Mouse (Mus musculus): ENCODE results near the gene Leng8. TPM values are rescaled to one million over a fixed set of nuclear protein-coding genes. Genes with fewer than 3 reads are reported as not detected.

Gene Leng8
- total and polyA plus RNA-seq, 3 experiments: 31.2 to 263 (median 36.4) TPM

- no peaks in the 10 kb centered on the region for H3K27me3 ChIP-seq (ENCODE audit: control insufficient read depth, insufficient read depth, low read length)
- H3K36me3 ChIP-seq (ENCODE audit: control insufficient read depth, insufficient read depth, low read length): no peaks in the 10 kb centered on the region
- no peaks in the 10 kb centered on the region; the same call in 1 of the 2 replicates for H3K79me2 ChIP-seq (replicated peaks; ENCODE audit: control insufficient read depth, insufficient read depth, low read length)
- H3K4me3 ChIP-seq: no peak overlapping the region
- intact Hi-C loops (cut with DNase I): loop anchor here (1.0 to 10.0 kb wide), 7 partner anchors 164 to 664 kb away; partner anchors contain the start of genes Mboat7, Ppp1r12c, Rpl28 and Tsen34
- H3K9ac ChIP-seq (ENCODE audit: low read depth, low read length): no peak overlapping the region
- H3K27ac ChIP-seq: no peak overlapping the region
- TF ChIP-seq CTCF (IDR thresholded peaks at IDR 0.05) (peak; percentile 85), EP300 (IDR thresholded peaks at IDR 0.05; ENCODE audit: insufficient read depth, low read depth, low read length) (peak; percentile 82; the same call in 1 of the 2 replicates), POLR2A (IDR thresholded peaks at IDR 0.05; ENCODE audit: insufficient read depth, low read depth, low read length) (no peak)
- 27% methylated on average over 13 of the region's 13 CpGs for WGBS
- peak; percentile 77 to 83 for DNase-seq
- peaks cover 3% of the 10 kb centered on the region; the same call in 1 of the 2 replicates for H3K4me1 ChIP-seq (ENCODE audit: control insufficient read depth, insufficient read depth, low read length)
Observed at GRCm38 (mm10) chr7:4130686-4131452, 6.0 kb upstream of the Leng8 start.

- intact Hi-C loops (cut with DNase I): loop anchor here (1.0 to 10.0 kb wide), 7 partner anchors 163 to 663 kb away; partner anchors contain the start of genes Mboat7, Ppp1r12c, Rpl28 and Tsen34
- Histone ChIP-seq H3K27ac (no peak overlapping the region), H3K27me3 (ENCODE audit: control insufficient read depth, insufficient read depth, low read length) (no peaks in the 10 kb centered on the region), H3K9ac (ENCODE audit: low read depth, low read length) (no peak overlapping the region), H3K36me3 (ENCODE audit: control insufficient read depth, insufficient read depth, low read length) (no peaks in the 10 kb centered on the region), H3K4me3 (no peak overlapping the region), H3K79me2 (replicated peaks; ENCODE audit: control insufficient read depth, insufficient read depth, low read length) (no peaks in the 10 kb centered on the region; the same call in 1 of the 2 replicates), H3K4me1 (ENCODE audit: control insufficient read depth, insufficient read depth, low read length) (peaks cover 3% of the 10 kb centered on the region; the same call in 1 of the 2 replicates)
- no peak for DNase-seq
- 86% methylated on average over 8 of the region's 8 CpGs for WGBS
- TF ChIP-seq POLR2A (IDR thresholded peaks at IDR 0.05; ENCODE audit: insufficient read depth, low read depth, low read length) (no peak), CTCF (IDR thresholded peaks at IDR 0.05) (no peak), EP300 (IDR thresholded peaks at IDR 0.05; ENCODE audit: insufficient read depth, low read depth, low read length) (no peak)
Observed at GRCm38 (mm10) chr7:4131964-4132363, 4.9 kb upstream of the Leng8 start.

GRCm38 (mm10) chr7:4132581-4132980 lies 4.3 kb upstream of the Leng8 start:
- WGBS: 89% methylated on average over 3 of the region's 3 CpGs
- Histone ChIP-seq H3K4me1 (ENCODE audit: control insufficient read depth, insufficient read depth, low read length) (peaks cover 3% of the 10 kb centered on the region; the same call in 1 of the 2 replicates), H3K36me3 (ENCODE audit: control insufficient read depth, insufficient read depth, low read length) (no peaks in the 10 kb centered on the region), H3K4me3 (no peak overlapping the region), H3K9ac (ENCODE audit: low read depth, low read length) (no peak overlapping the region), H3K27me3 (ENCODE audit: control insufficient read depth, insufficient read depth, low read length) (no peaks in the 10 kb centered on the region), H3K79me2 (replicated peaks; ENCODE audit: control insufficient read depth, insufficient read depth, low read length) (peaks cover 2% of the 10 kb centered on the region), H3K27ac (no peak overlapping the region)
- DNase-seq: no peak
- TF ChIP-seq EP300 (IDR thresholded peaks at IDR 0.05; ENCODE audit: insufficient read depth, low read depth, low read length) (no peak), POLR2A (IDR thresholded peaks at IDR 0.05; ENCODE audit: insufficient read depth, low read depth, low read length) (no peak), CTCF (IDR thresholded peaks at IDR 0.05) (no peak)
- intact Hi-C loops (cut with DNase I): loop anchor here (10.0 kb wide), 5 partner anchors 162 to 662 kb away; partner anchors contain the start of genes Mboat7, Ppp1r12c, Rpl28 and Tsen34

- H3K4me3 ChIP-seq: no peak overlapping the region
- no peak overlapping the region for H3K27ac ChIP-seq
- no peak for DNase-seq
- H3K27me3 ChIP-seq (ENCODE audit: control insufficient read depth, insufficient read depth, low read length): no peaks in the 10 kb centered on the region
- TF ChIP-seq EP300 (IDR thresholded peaks at IDR 0.05; ENCODE audit: insufficient read depth, low read depth, low read length): no peak
- no peak for TF ChIP-seq CTCF (IDR thresholded peaks at IDR 0.05)
- no peak for TF ChIP-seq POLR2A (IDR thresholded peaks at IDR 0.05; ENCODE audit: insufficient read depth, low read depth, low read length)
- no peaks in the 10 kb centered on the region; the same call in 1 of the 2 replicates for H3K36me3 ChIP-seq (ENCODE audit: control insufficient read depth, insufficient read depth, low read length)
- peaks cover 4% of the 10 kb centered on the region for H3K4me1 ChIP-seq (ENCODE audit: control insufficient read depth, insufficient read depth, low read length)
- H3K79me2 ChIP-seq (replicated peaks; ENCODE audit: control insufficient read depth, insufficient read depth, low read length): peaks cover 2% of the 10 kb centered on the region
- 80% methylated on average over 7 of the region's 7 CpGs for WGBS
- no peak overlapping the region for H3K9ac ChIP-seq (ENCODE audit: low read depth, low read length)
- intact Hi-C loops (cut with DNase I): loop anchor here (10.0 kb wide), 5 partner anchors 162 to 662 kb away; partner anchors contain the start of genes Mboat7, Ppp1r12c, Rpl28 and Tsen34
Observed at GRCm38 (mm10) chr7:4132998-4133397, 3.8 kb upstream of the Leng8 start.

GRCm38 (mm10) chr7:4134911-4135310 lies 1.9 kb upstream of the Leng8 start:
- Histone ChIP-seq H3K9ac (ENCODE audit: low read depth, low read length) (no peak overlapping the region), H3K4me1 (ENCODE audit: control insufficient read depth, insufficient read depth, low read length) (peaks cover 4% of the 10 kb centered on the region; the same call in 1 of the 2 replicates), H3K79me2 (replicated peaks; ENCODE audit: control insufficient read depth, insufficient read depth, low read length) (peaks cover 6% of the 10 kb centered on the region), H3K27ac (no peak overlapping the region), H3K36me3 (ENCODE audit: control insufficient read depth, insufficient read depth, low read length) (peaks cover 7% of the 10 kb centered on the region; the same call in 1 of the 2 replicates), H3K27me3 (ENCODE audit: control insufficient read depth, insufficient read depth, low read length) (no peaks in the 10 kb centered on the region), H3K4me3 (no peak overlapping the region)
- intact Hi-C loops (cut with DNase I): loop anchor here (10.0 kb wide), 5 partner anchors 160 to 660 kb away; partner anchors contain the start of genes Mboat7, Ppp1r12c, Rpl28 and Tsen34
- TF ChIP-seq EP300 (IDR thresholded peaks at IDR 0.05; ENCODE audit: insufficient read depth, low read depth, low read length): no peak
- TF ChIP-seq CTCF (IDR thresholded peaks at IDR 0.05): no peak
- no peak for TF ChIP-seq POLR2A (IDR thresholded peaks at IDR 0.05; ENCODE audit: insufficient read depth, low read depth, low read length)
- 90% methylated on average over 5 of the region's 5 CpGs for WGBS
- DNase-seq: no peak

Data from heart, adult 2 months (tissue).